Mouse (Mus musculus) ES-Bruce4 (cell line): ENCODE results near the gene Scel. TPM values are rescaled to one million over a fixed set of nuclear protein-coding genes. Genes with fewer than 3 reads are reported as not detected.

Experiments used
- H3K27ac ChIP-seq: 2 replicates; pipeline ENCODE4 v1.5.1; 2012; ENCODE audit warnings: low read length, inconsistent platforms; ENCODE audit not compliant: insufficient read depth
- H3K27me3 ChIP-seq: 2 replicates; pipeline ENCODE4 v1.6.1; 2012; ENCODE audit warnings: mild to moderate bottlenecking, low read length, inconsistent platforms; ENCODE audit not compliant: control insufficient read depth, poor library complexity, insufficient read depth, severe bottlenecking
- H3K36me3 ChIP-seq: 2 replicates; pipeline ENCODE4 v1.6.1; 2012; ENCODE audit warnings: inconsistent platforms, mild to moderate bottlenecking, low read length, moderate library complexity; ENCODE audit not compliant: control insufficient read depth, poor library complexity, insufficient read depth, severe bottlenecking
- H3K4me1 ChIP-seq: one replicate; pipeline ENCODE4 v1.8.1; 2011; ENCODE audit warnings: low read length; ENCODE audit not compliant: control insufficient read depth, insufficient read depth
- H3K4me3 ChIP-seq: 2 replicates; pipeline ENCODE4 v1.5.1; 2011; ENCODE audit warnings: low read depth, mild to moderate bottlenecking, low read length
- H3K9ac ChIP-seq: 2 replicates; pipeline ENCODE4 v1.6.1; 2012; ENCODE audit warnings: low read depth, mild to moderate bottlenecking, inconsistent platforms; ENCODE audit not compliant: poor library complexity, severe bottlenecking
- H3K9me3 ChIP-seq: replicated peaks from 2 replicates; pipeline ENCODE4 v1.6.1; 2012; ENCODE audit warnings: mild to moderate bottlenecking, low read length, inconsistent platforms; ENCODE audit not compliant: control insufficient read depth, poor library complexity, insufficient read depth, severe bottlenecking
- CTCF ChIP-seq: IDR thresholded peaks from one replicate; pipeline ENCODE4 v1.8.1; 2011; ENCODE audit warnings: low read depth, low read length
- EP300 ChIP-seq: IDR thresholded peaks from 2 replicates; pipeline ENCODE4 v1.6.1; 2011; ENCODE audit warnings: low read depth, low read length; ENCODE audit not compliant: insufficient read depth
- POLR2A ChIP-seq: IDR thresholded peaks from one replicate; pipeline ENCODE4 v1.8.1; 2011; ENCODE audit warnings: low read length; ENCODE audit not compliant: insufficient read depth
- polyA plus RNA-seq: library from polyadenylated mRNA; stranded (reverse); fragments of >200 nt; gene quantifications from 2 replicates; pipeline ENCODE4 v1.2.4, GENCODE M21; 2011; ENCODE audit warnings: low read depth; ENCODE audit not compliant: missing spikeins, insufficient read depth, insufficient read length

Scel gene
- polyA plus RNA-seq, 1 experiment, result 10.3 TPM

DNA sequence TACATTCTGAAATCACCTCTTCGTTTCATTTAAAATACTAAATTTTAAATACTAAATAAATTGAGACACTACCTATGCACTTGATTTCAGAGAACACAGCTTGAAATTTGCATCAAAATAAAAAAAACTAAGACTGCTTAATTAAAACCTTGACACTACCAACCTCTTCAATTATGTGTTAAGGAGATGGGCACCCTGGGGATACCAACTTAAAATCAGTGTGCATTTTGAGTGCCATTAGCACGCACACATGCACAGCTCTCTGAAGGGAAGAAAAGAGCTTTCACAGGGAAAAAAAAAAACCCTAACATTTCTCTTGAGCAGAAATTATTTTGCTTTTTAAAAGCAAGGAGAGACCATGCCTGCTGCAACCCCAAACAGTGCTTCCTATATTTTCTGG lies 134.8 kb downstream of the Scel start:
- no peak overlapping the region for H3K9ac ChIP-seq
- H3K9me3 ChIP-seq, result peaks cover 18% of the 10 kb centered on the region
- no peak for TF ChIP-seq EP300
- TF ChIP-seq CTCF, result no peak
- no peak for TF ChIP-seq POLR2A
- H3K36me3 ChIP-seq, result no peaks in the 10 kb centered on the region
- H3K27ac ChIP-seq, result no peak overlapping the region
- H3K4me1 ChIP-seq, result no peaks in the 10 kb centered on the region
- H3K27me3 ChIP-seq, result no peaks in the 10 kb centered on the region
- no peak overlapping the region for H3K4me3 ChIP-seq

DNA sequence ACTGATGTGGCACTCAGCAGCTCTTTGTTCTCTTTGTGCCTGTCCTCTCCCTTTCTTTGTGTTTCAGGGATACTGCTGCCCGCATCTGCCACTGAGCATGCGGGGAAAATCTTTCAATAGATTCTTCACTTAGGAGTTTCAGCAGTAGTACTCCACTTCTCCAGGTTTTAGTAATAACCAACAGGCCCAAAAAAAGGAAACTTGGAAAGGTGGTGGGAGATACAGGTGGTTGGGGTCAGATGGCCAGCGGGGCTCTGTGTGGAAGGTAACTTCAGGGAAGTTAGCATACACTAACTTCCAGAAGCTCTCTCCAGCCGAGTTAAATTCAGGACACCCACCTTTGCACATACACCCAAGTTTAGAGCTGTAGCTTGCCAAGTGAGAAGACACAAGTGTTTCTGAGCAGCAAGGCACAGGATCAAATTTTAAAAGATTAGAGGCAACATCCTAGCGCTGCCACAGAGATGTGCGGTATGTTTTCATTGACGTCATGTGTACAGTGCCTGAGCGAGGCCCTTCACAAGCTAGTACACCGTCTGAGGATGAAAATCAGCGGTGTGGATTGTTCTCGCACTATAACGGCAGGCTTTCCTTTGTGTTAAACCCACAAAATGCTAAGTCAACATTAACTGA lies 135.6 kb downstream of the Scel start:
- Histone ChIP-seq H3K4me1 (peaks cover 1% of the 10 kb centered on the region), H3K4me3 (no peak overlapping the region), H3K9me3 (peaks cover 11% of the 10 kb centered on the region), H3K36me3 (no peaks in the 10 kb centered on the region), H3K27ac (no peak overlapping the region), H3K9ac (no peak overlapping the region), H3K27me3 (no peaks in the 10 kb centered on the region)
- no peak for TF ChIP-seq CTCF
- TF ChIP-seq EP300, result no peak
- TF ChIP-seq POLR2A, result no peak

DNA sequence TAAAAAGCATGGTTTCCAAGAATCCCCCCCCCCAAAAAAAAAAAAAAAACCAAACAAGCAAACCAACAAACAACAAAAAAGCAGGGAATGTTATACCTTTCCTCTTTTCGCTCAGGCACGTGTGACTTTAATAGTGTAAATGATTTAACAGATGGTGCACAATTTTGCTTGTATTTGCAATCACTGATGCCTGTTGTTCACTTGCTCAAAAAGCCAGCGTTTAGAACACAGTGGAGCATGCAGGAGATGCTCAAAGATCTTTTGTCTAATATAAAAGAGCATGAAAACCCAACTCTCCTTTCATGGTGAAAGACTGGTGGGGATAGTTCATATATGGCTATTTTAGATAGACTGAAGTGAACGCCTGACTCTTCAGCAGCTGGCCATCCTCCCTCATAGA lies 136.2 kb downstream of the Scel start:
- no peak overlapping the region for H3K4me3 ChIP-seq
- peak overlapping the region; percentile 60; the same call in 1 of the 2 replicates for H3K9ac ChIP-seq
- TF ChIP-seq EP300, result no peak
- no peak for TF ChIP-seq CTCF
- TF ChIP-seq POLR2A, result no peak
- peaks cover 1% of the 10 kb centered on the region for H3K4me1 ChIP-seq
- no peaks in the 10 kb centered on the region for H3K36me3 ChIP-seq
- H3K27ac ChIP-seq, result no peak overlapping the region
- no peaks in the 10 kb centered on the region for H3K27me3 ChIP-seq
- peaks cover 5% of the 10 kb centered on the region; the same call in 1 of the 2 replicates for H3K9me3 ChIP-seq

DNA sequence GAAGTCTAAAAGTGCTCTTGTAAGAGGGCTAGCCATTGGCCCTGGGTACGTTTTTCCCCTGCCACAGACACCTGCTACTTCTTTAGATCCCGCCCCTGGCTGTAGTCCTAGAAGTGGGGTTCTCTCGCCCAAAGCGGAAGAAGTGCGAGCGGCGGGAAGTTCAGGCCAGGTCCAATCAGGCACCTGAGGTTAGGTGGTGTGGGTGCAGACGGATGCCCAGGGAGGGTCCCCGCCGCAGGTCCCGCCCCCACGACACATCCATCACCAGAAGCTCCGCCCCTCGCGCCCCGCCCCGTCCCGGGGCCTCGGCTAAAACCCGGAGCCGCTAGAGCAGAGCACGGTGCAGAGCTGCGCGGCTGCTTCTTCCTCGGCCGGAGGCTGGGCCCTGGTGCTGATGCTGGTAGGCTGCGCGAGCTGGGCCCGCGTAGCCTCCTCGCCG lies 136.8 kb downstream of the Scel start, which contains the start of gene Slain1:
TSS of gene Slain1 (plus strand) at position 333 of the 439 bp plus-strand sequence.
- Histone ChIP-seq H3K4me1 (peaks cover 1% of the 10 kb centered on the region), H3K9ac (peak within 1 kb of the TSS; percentile 60), H3K9me3 (no peaks in the 10 kb centered on the region), H3K27ac (no peak within 1 kb of the TSS), H3K36me3 (no peaks in the 10 kb centered on the region), H3K4me3 (peak within 1 kb of the TSS; percentile 77), H3K27me3 (no peaks in the 10 kb centered on the region)
- peak; percentile 24 for TF ChIP-seq POLR2A
- no peak for TF ChIP-seq CTCF
- TF ChIP-seq EP300, result no peak

DNA sequence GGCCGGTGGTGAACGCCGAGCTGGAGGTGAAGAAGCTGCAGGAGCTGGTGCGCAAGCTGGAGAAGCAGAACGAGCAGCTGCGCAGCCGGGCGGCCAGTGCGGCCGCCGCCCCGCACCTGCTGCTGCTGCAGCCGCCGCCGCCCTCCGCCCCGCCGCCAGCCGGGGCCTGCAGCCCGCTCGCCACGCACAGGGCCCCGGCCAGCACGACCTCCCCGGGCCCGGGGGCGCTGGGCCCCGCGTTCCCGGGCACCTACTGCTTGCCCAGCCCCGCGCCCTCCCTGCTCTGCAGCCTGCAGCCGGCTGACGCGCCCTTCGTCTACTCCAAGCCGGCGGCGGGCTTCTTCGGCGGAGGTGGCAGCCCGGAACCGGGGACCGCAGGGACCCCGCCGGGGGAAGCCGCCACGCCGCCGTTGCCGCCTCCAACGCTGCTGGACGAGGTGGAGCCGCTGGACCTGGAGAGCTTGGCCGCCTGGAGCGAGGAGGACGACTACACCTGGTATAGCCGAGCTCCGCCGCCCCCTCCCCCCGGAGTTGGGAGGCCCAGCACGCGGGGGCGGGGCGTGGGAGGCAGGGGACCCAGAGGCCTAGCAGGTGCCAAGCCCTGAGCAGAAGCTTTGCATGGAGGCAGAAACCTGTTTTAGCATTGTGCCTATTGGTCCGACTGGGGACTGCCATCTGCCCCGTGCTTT lies 137.4 kb downstream of the Scel start:
- TF ChIP-seq EP300 (no peak), CTCF (no peak), POLR2A (no peak)
- Histone ChIP-seq H3K27me3 (no peaks in the 10 kb centered on the region), H3K36me3 (no peaks in the 10 kb centered on the region), H3K9me3 (no peaks in the 10 kb centered on the region), H3K4me1 (peaks cover 1% of the 10 kb centered on the region), H3K27ac (no peak overlapping the region), H3K9ac (peak overlapping the region; percentile 60), H3K4me3 (peak overlapping the region; percentile 77)

DNA sequence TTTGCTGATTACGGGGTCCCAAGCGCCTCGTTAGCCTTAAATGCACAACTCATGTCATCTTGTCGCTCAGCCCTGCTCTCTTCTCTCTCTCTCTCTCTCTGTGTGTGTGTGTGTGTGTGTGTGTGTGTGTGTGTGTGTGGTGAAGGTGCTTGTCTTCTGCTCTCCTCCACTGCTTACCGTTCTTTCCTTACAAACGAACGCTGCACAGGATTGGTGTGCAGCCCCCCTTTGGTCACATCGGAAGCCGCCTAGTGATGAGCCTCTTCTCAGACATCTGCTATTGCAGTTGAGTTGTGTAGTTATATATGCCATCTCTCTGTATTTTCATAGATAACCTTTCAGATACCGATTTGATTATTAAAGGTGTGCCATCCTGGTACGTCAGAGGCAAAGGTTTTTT lies 138.0 kb downstream of the Scel start:
- no peaks in the 10 kb centered on the region for H3K36me3 ChIP-seq
- TF ChIP-seq EP300, result no peak
- TF ChIP-seq CTCF, result no peak
- no peak for TF ChIP-seq POLR2A
- peak overlapping the region; percentile 60 for H3K9ac ChIP-seq
- H3K4me3 ChIP-seq, result peak overlapping the region; percentile 77
- no peaks in the 10 kb centered on the region for H3K9me3 ChIP-seq
- no peak overlapping the region for H3K27ac ChIP-seq
- H3K4me1 ChIP-seq, result peaks cover 1% of the 10 kb centered on the region
- H3K27me3 ChIP-seq, result no peaks in the 10 kb centered on the region
